Mouse (Mus musculus) embryonic fibroblast, embryonic 13.5 days (primary cell): Measurements from ENCODE around the gene Ywhag.

ENCODE experiments used
- CTCF ChIP-seq: IDR thresholded peaks from 2 replicates; pipeline ENCODE4 v1.5.1; 2011; ENCODE audit warnings: mild to moderate bottlenecking, control low read depth, low read length, moderate library complexity, borderline replicate concordance; ENCODE audit not compliant: insufficient read depth
- POLR2A ChIP-seq: IDR thresholded peaks from 2 replicates; pipeline ENCODE4 v1.6.1; 2011; ENCODE audit warnings: low read depth, mild to moderate bottlenecking, control low read depth, low read length, moderate library complexity

DNA sequence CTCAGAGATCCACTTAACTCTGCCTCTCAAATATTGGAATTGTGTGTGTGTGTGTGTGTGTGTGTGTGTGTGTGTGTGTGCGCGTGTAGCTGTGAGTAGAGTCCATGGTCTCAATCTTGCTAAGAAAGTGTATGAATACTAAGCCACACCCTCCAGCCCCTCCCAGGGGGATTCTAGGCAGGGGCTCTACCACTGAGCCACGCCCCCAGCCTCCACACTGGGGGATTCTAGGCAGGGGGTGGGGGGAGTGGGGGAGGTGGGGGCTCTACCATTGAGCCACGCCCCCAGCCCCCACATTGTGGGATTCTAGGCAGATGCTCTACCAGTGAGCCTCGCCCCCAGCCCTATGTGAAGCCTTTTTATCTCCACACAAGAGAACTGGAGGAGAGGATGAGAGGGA lies 12.2 kb upstream of the Ywhag start:
- TF ChIP-seq CTCF: no peak
- no peak for TF ChIP-seq POLR2A
